Mouse (Mus musculus) heart, postnatal 0 days (tissue): ENCODE data around the gene Tbc1d10c. TPM values are rescaled to one million over a fixed set of nuclear protein-coding genes. Genes with fewer than 3 reads are reported as not detected.

Source experiments
- ATAC-seq: fragments of 200-750 bp; cut with Nextera tagmentation; 2 replicates; pipeline ENCODE4 v1.8.0; 2017; ENCODE audit warnings: low read depth, moderate number of reproducible peaks, moderate library complexity; ENCODE audit not compliant: insufficient read depth
- DNase-seq: peaks from one replicate; pipeline ENCODE4 v3.0.0-alpha.2; 2016; ENCODE audit warnings: low spot score
- H3K27ac ChIP-seq: fragments of 300-500 bp; sonication (generic); 2 replicates; pipeline ENCODE4 v1.5.1; 2014; ENCODE audit warnings: low read depth, mild to moderate bottlenecking
- H3K27me3 ChIP-seq: fragments of 300-500 bp; sonication (generic); 2 replicates; pipeline ENCODE4 v1.6.1; 2014; ENCODE audit warnings: low read length, mixed read lengths; ENCODE audit not compliant: control insufficient read depth, insufficient read depth
- H3K36me3 ChIP-seq: fragments of 300-500 bp; sonication (generic); replicated peaks from 2 replicates; pipeline ENCODE4 v1.6.1; 2014; ENCODE audit warnings: low read length, mixed read lengths; ENCODE audit not compliant: control insufficient read depth, insufficient read depth
- H3K4me1 ChIP-seq: fragments of 300-500 bp; sonication (generic); 2 replicates; pipeline ENCODE4 v1.6.1; 2014; ENCODE audit warnings: antibody characterized with exemption; ENCODE audit not compliant: control insufficient read depth, insufficient read depth
- H3K4me2 ChIP-seq: fragments of 300-500 bp; sonication (generic); 2 replicates; pipeline ENCODE4 v1.6.1; 2014; ENCODE audit warnings: low read depth, mild to moderate bottlenecking, low read length, moderate library complexity
- H3K4me3 ChIP-seq: fragments of 300-500 bp; sonication (generic); 2 replicates; pipeline ENCODE4 v1.5.1; 2014; ENCODE audit warnings: low read depth, low read length
- H3K9ac ChIP-seq: fragments of 300-500 bp; sonication (generic); replicated peaks from 2 replicates; pipeline ENCODE4 v1.6.1; 2014; ENCODE audit warnings: low read depth, low read length, mixed read lengths
- H3K9me3 ChIP-seq: fragments of 300-500 bp; sonication (generic); replicated peaks from 2 replicates; pipeline ENCODE4 v1.6.1; 2016; ENCODE audit warnings: low read length; ENCODE audit not compliant: control insufficient read depth
- CTCF ChIP-seq: IDR thresholded peaks from 2 replicates; pipeline ENCODE4 v1.5.1; 2016; ENCODE audit warnings: antibody characterized with exemption, control low read depth, low read depth
- EP300 ChIP-seq: IDR thresholded peaks from 2 replicates; pipeline ENCODE4 v1.6.1; 2016; ENCODE audit warnings: antibody characterized with exemption, low read depth
- WGBS: fragments of 180-500 bp; shearing (Covaris S2); extraction: QIAGEN DNeasy Blood & Tissue Kit; methylation state at CpG from one replicate; pipeline ENCODE4 v1.1.7; 2014; 5-methylcytosine and 5-hydroxymethylcytosine counted together
- polyA plus RNA-seq: library from polyadenylated mRNA; unstranded; fragments of >200 nt; fragmentation: Nextera tagmentation; extraction: Ambion mirVana; gene quantifications from 2 replicates; pipeline ENCODE4 v1.2.1, GENCODE M21; 2015
- total RNA-seq: library from RNA; depleted of rRNA; stranded (reverse); fragments of >200 nt; gene quantifications from 2 replicates; pipeline ENCODE4 v1.2.3, GENCODE M21; 2014; ENCODE audit warnings: low replicate concordance

Tbc1d10c gene
- total and polyA plus RNA-seq, 2 experiments from 2014 or later, result 2.7 TPM; not detected in 1

GRCm38 (mm10) chr19:4150567-4151487, 40.3 kb downstream of the Tbc1d10c start:
- TF ChIP-seq EP300, result no peak
- TF ChIP-seq CTCF, result no peak
- Histone ChIP-seq H3K4me3 (no peak overlapping the region), H3K36me3 (peaks cover 39% of the 10 kb centered on the region), H3K9ac (no peak overlapping the region), H3K9me3 (no peaks in the 10 kb centered on the region), H3K4me2 (no peak overlapping the region), H3K4me1 (peaks cover 21% of the 10 kb centered on the region), H3K27ac (no peak overlapping the region), H3K27me3 (no peaks in the 10 kb centered on the region)
- DNase-seq, result no peak
- 81% methylated on average over 22 of the region's 22 CpGs for WGBS
- no peak for ATAC-seq

- Histone ChIP-seq H3K4me2 (peak overlapping the region; percentile 88; the same call in 1 of the 2 replicates), H3K4me3 (no peak overlapping the region), H3K36me3 (peaks cover 39% of the 10 kb centered on the region), H3K4me1 (peaks cover 21% of the 10 kb centered on the region), H3K9ac (peak overlapping the region; percentile 96; the same call in 1 of the 2 replicates), H3K9me3 (no peaks in the 10 kb centered on the region), H3K27ac (no peak overlapping the region), H3K27me3 (no peaks in the 10 kb centered on the region)
- DNase-seq (no peak), ATAC-seq (no peak)
- 92% methylated on average over 17 of the region's 17 CpGs for WGBS
- no peak for TF ChIP-seq CTCF
- no peak for TF ChIP-seq EP300
Measured at GRCm38 (mm10) chr19:4149764-4150461, 41.2 kb downstream of the Tbc1d10c start.

- ATAC-seq, result no peak
- WGBS, result 77% methylated on average over 11 of the region's 11 CpGs
- peak overlapping the region; percentile 97 for H3K4me3 ChIP-seq
- peak overlapping the region; percentile 96 for H3K9ac ChIP-seq
- peak overlapping the region; percentile 88 for H3K4me2 ChIP-seq
- no peaks in the 10 kb centered on the region for H3K9me3 ChIP-seq
- H3K27ac ChIP-seq, result peak overlapping the region; percentile 89
- H3K36me3 ChIP-seq, result peaks cover 37% of the 10 kb centered on the region
- no peaks in the 10 kb centered on the region for H3K27me3 ChIP-seq
- no peak for DNase-seq
- peaks cover 21% of the 10 kb centered on the region for H3K4me1 ChIP-seq
- TF ChIP-seq EP300, result no peak
- TF ChIP-seq CTCF, result no peak
Measured at GRCm38 (mm10) chr19:4149283-4149682, 41.8 kb downstream of the Tbc1d10c start.

- TF ChIP-seq EP300 (no peak), CTCF (no peak)
- Histone ChIP-seq H3K27me3 (no peaks in the 10 kb centered on the region), H3K9ac (peak overlapping the region; percentile 96), H3K36me3 (peaks cover 32% of the 10 kb centered on the region), H3K4me1 (peaks cover 21% of the 10 kb centered on the region), H3K4me3 (peak overlapping the region; percentile 97), H3K4me2 (peak overlapping the region; percentile 88), H3K27ac (peak overlapping the region; percentile 89), H3K9me3 (no peaks in the 10 kb centered on the region)
- WGBS, result 3% methylated on average over 7 of the region's 8 CpGs
- peak; percentile 13; the same call in 1 of the 2 replicates for ATAC-seq
- DNase-seq, result no peak
Measured at GRCm38 (mm10) chr19:4148819-4149218, 42.3 kb downstream of the Tbc1d10c start.

- no peaks in the 10 kb centered on the region for H3K9me3 ChIP-seq
- peak within 1 kb of the TSS; percentile 96 for H3K9ac ChIP-seq
- WGBS, result 0% methylated on average over 30 of the region's 33 CpGs
- H3K4me1 ChIP-seq, result peaks cover 21% of the 10 kb centered on the region
- H3K27me3 ChIP-seq, result no peaks in the 10 kb centered on the region
- H3K4me2 ChIP-seq, result peak within 1 kb of the TSS; percentile 88
- H3K4me3 ChIP-seq, result peak within 1 kb of the TSS; percentile 97
- ATAC-seq (peak; percentile 94), DNase-seq (peak; percentile 93)
- peak within 1 kb of the TSS; percentile 89 for H3K27ac ChIP-seq
- peaks cover 28% of the 10 kb centered on the region for H3K36me3 ChIP-seq
- TF ChIP-seq EP300 (peak; percentile 80), CTCF (no peak)
Measured at GRCm38 (mm10) chr19:4148491-4148806, 42.6 kb downstream of the Tbc1d10c start, which contains the start of gene Coro1b. TSS of gene Coro1b (plus strand) at chr19:4148619.
